Mouse (Mus musculus) embryonic facial prominence, embryonic 11.5 days (tissue): ENCODE results near the gene Opcml. TPM values are rescaled to one million over a fixed set of nuclear protein-coding genes. Genes with fewer than 3 reads are reported as not detected.
A peak's percentile ranks its signal among the peaks of the same experiment; 100 is the strongest.

Experiments used
- ATAC-seq: fragments of 200-750 bp; cut with Nextera tagmentation; replicated peaks from 2 replicates; pipeline ENCODE4 v1.8.0; 2017; ENCODE audit warnings: low read depth; ENCODE audit not compliant: insufficient number of reproducible peaks, low FRiP score, low TSS enrichment
- DNase-seq: peaks from one replicate; pipeline ENCODE4 v3.0.0-alpha.2; 2015; ENCODE audit warnings: low spot score
- H3K27ac ChIP-seq: fragments of 300-500 bp; sonication (generic); replicated peaks from 2 replicates; pipeline ENCODE4 v1.5.1; 2014; ENCODE audit warnings: mild to moderate bottlenecking, low read depth, low read length, control low read depth
- H3K27me3 ChIP-seq: fragments of 300-500 bp; sonication (generic); 2 replicates; pipeline ENCODE4 v1.6.1; 2014; ENCODE audit warnings: mild to moderate bottlenecking, low read length, moderate library complexity, mixed read lengths; ENCODE audit not compliant: control insufficient read depth, insufficient read depth
- H3K36me3 ChIP-seq: fragments of 300-500 bp; sonication (generic); replicated peaks from 2 replicates; pipeline ENCODE4 v1.6.1; 2014; ENCODE audit warnings: low read depth, mild to moderate bottlenecking, low read length, moderate library complexity, mixed read lengths; ENCODE audit not compliant: control insufficient read depth, insufficient read depth
- H3K4me1 ChIP-seq: fragments of 300-500 bp; sonication (generic); 2 replicates; pipeline ENCODE4 v1.6.1; 2014; ENCODE audit warnings: low read length, mixed read lengths; ENCODE audit not compliant: control insufficient read depth, insufficient read depth
- H3K4me2 ChIP-seq: fragments of 300-500 bp; sonication (generic); 2 replicates; pipeline ENCODE4 v1.6.1; 2014; ENCODE audit warnings: low read depth, mild to moderate bottlenecking, control low read depth, low read length, moderate library complexity
- H3K4me3 ChIP-seq: fragments of 300-500 bp; sonication (generic); 2 replicates; pipeline ENCODE4 v1.5.1; 2014; ENCODE audit warnings: low read depth, low read length, control low read depth
- H3K9ac ChIP-seq: fragments of 300-500 bp; sonication (generic); replicated peaks from 2 replicates; pipeline ENCODE4 v1.6.1; 2014; ENCODE audit warnings: mild to moderate bottlenecking, control low read depth, low read length
- H3K9me3 ChIP-seq: fragments of 300-500 bp; sonication (generic); replicated peaks from 2 replicates; pipeline ENCODE4 v1.6.1; 2016; ENCODE audit warnings: mild to moderate bottlenecking, low read length, inconsistent platforms, mixed read lengths; ENCODE audit not compliant: control insufficient read depth
- WGBS: fragments of 180-500 bp; shearing (Covaris S2); extraction: QIAGEN DNeasy Blood & Tissue Kit; methylation state at CpG from one replicate; pipeline ENCODE4 v1.1.7; 2014; 5-methylcytosine and 5-hydroxymethylcytosine counted together
- polyA plus RNA-seq: library from polyadenylated mRNA; unstranded; fragments of >200 nt; fragmentation: Nextera tagmentation; extraction: Ambion mirVana; gene quantifications from 2 replicates; pipeline ENCODE4 v1.2.1, GENCODE M21; 2014

The Opcml gene
- polyA plus RNA-seq, 1 experiment from 2014 or later = 2.3 TPM

DNA sequence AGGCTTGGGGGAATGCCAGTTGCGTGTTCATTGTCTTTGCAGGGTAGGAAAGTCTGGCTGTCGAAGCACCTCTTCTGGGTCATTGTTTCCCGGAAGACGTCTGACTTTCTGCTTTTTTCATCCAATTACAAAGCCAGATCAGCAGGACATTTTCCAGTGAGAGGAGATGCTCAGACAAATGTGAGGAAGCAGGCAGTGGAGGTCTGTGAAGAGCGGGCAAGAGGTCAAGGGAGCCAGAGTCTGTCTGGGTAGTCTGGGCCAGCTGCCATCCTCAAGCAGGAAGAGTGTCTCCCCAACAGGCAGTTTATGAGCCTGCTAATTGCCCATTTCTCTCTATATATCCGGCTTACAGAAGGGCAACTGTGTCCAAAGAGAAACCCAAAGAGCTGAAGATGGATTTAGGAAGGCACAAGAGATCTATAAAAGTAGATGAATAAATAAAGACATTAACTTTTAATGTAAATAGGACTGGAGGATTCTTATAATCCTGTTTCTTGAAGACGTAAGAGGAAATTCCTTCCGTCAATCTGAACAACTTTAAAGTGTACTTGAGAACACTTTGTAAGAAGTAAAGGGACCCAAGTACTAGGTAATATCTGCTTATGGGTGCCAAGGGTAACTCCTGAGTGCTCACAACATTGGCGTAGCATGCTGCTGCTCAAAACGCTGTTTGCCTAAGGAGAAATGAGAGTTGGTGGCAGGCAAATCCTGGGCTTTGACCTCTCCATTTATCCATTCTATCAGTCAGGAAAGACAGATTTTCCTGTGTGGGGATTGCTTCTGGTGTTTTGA lies 941.4 kb downstream of the Opcml start:
- DNase-seq = no peak
- no peak for ATAC-seq
- Histone ChIP-seq H3K4me1 (no peaks in the 10 kb centered on the region), H3K36me3 (no peaks in the 10 kb centered on the region), H3K27me3 (no peaks in the 10 kb centered on the region), H3K9me3 (no peaks in the 10 kb centered on the region), H3K4me3 (no peak overlapping the region), H3K4me2 (no peak overlapping the region), H3K27ac (no peak overlapping the region), H3K9ac (no peak overlapping the region)
- WGBS = 78% methylated on average over 10 of the region's 10 CpGs

DNA sequence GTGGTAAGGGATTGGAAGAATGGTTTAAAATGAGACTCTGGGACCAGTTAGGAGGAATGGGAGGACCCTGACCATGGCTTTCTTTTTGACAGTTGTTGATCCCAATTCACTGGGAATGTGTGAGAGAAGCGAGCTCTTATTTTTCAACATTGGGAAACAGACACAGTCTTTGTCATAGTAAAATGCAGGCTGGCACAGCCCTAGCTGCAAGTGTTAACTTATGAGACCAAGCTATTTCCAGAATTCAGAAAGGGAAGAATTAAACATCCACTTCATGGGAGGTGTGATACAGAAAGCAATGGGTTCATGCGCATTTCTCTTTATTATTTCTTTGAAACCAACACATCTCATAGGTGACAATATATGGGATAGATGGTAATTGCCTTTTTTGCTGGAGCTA lies 947.4 kb downstream of the Opcml start:
- no peaks in the 10 kb centered on the region for H3K9me3 ChIP-seq
- no peak overlapping the region for H3K9ac ChIP-seq
- H3K4me2 ChIP-seq = no peak overlapping the region
- no peaks in the 10 kb centered on the region for H3K27me3 ChIP-seq
- no peaks in the 10 kb centered on the region for H3K4me1 ChIP-seq
- no peak overlapping the region for H3K4me3 ChIP-seq
- WGBS = 88% methylated on average over 2 of the region's 2 CpGs
- ATAC-seq (no peak), DNase-seq (no peak)
- H3K36me3 ChIP-seq = no peaks in the 10 kb centered on the region
- H3K27ac ChIP-seq = no peak overlapping the region

DNA sequence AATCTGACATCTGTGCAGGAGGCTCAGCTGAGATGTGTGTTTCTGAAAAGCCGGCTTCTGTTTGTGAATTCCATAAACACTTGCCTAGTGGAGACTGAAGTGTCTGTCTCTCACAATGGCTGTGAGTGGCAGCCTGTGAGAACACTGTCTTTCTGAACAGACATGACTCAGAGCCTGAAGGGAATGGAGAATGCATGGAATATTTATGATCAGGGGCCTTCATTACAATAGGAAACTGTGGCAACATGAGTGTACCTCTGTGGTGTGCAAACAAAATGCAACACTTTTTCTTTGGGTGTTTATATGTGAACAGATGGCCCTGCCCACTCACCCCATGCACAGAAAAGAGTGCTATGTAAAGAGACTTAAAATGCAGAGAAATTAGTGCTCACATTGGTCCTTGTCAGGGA lies 947.9 kb downstream of the Opcml start:
- Histone ChIP-seq H3K4me1 (no peaks in the 10 kb centered on the region), H3K4me2 (no peak overlapping the region), H3K4me3 (no peak overlapping the region), H3K27me3 (no peaks in the 10 kb centered on the region), H3K9me3 (no peaks in the 10 kb centered on the region), H3K27ac (no peak overlapping the region), H3K9ac (no peak overlapping the region), H3K36me3 (no peaks in the 10 kb centered on the region)
- ATAC-seq (no peak), DNase-seq (no peak)
- WGBS = 75% methylated on average over 1 of the region's 1 CpGs

DNA sequence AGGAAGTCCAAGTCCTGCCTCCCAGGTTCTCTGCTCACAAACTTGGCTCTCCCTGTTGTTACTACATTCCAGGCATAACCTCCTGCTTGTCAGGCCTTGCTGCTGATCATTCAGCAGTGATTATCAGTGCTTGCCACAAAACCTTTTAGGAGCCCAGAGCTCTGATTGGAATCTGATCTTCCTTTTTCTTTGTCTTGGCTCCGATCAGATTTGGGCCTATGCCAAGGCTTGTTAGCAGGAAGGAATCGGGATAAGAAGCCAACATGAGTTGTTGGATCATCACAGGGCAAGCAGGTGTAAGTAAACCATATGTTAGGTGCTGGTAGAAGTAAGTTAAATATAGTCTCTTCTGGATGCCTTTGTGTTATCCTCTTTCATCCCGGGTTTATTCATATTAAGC lies 954.2 kb downstream of the Opcml start:
- H3K9ac ChIP-seq = no peak overlapping the region
- no peaks in the 10 kb centered on the region for H3K36me3 ChIP-seq
- H3K4me3 ChIP-seq = no peak overlapping the region
- no peaks in the 10 kb centered on the region for H3K4me1 ChIP-seq
- H3K27ac ChIP-seq = no peak overlapping the region
- ATAC-seq = no peak
- 76% methylated on average over 3 of the region's 3 CpGs for WGBS
- no peak for DNase-seq
- H3K27me3 ChIP-seq = no peaks in the 10 kb centered on the region
- H3K4me2 ChIP-seq = no peak overlapping the region
- no peaks in the 10 kb centered on the region for H3K9me3 ChIP-seq

DNA sequence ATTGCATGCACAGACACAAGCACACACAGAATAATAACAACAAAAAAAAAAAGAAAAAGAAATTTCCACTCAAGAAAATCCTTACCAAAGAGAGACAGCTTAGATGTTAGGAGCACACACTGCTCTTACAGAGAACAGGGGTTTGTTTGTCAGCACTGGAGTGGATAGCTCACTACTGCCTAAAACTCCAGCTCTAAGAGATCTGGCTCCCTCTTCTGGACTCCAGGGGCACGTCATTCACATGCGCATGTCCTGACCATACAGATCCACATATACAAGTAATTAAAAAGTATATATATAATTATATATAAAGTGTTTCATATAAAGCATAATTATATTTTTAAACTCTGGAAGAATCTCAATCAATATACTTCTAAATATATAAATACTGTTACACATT lies 958.3 kb downstream of the Opcml start:
- Histone ChIP-seq H3K4me3 (no peak overlapping the region), H3K9ac (no peak overlapping the region), H3K9me3 (no peaks in the 10 kb centered on the region), H3K4me2 (no peak overlapping the region), H3K27me3 (no peaks in the 10 kb centered on the region), H3K36me3 (no peaks in the 10 kb centered on the region), H3K27ac (no peak overlapping the region), H3K4me1 (no peaks in the 10 kb centered on the region)
- WGBS = 78% methylated on average over 2 of the region's 2 CpGs
- peak; percentile 42 for DNase-seq
- ATAC-seq = no peak

DNA sequence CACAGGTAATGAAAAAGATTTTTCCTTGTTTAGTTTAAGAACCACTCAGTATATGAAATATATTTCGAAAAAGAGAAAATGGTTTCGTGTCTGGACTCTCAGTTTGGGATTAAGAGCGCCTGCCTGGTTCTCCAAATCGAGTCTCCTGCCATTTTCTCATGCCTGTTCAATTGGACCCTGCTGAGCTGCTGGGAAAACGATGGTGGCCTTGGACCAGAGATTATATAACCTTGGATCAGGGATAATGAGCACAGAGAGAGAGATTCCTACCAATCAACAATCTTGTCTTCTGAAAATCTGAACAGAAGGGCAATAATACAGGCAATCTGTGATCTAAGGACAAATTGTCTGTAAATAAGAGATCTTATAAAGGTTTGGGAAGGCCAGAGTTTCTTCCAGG lies 962.3 kb downstream of the Opcml start:
- Histone ChIP-seq H3K4me3 (no peak overlapping the region), H3K9me3 (no peaks in the 10 kb centered on the region), H3K27ac (no peak overlapping the region), H3K9ac (no peak overlapping the region), H3K27me3 (no peaks in the 10 kb centered on the region), H3K36me3 (no peaks in the 10 kb centered on the region), H3K4me2 (no peak overlapping the region), H3K4me1 (no peaks in the 10 kb centered on the region)
- ATAC-seq (no peak), DNase-seq (no peak)
- WGBS = 67% methylated on average over 5 of the region's 5 CpGs

DNA sequence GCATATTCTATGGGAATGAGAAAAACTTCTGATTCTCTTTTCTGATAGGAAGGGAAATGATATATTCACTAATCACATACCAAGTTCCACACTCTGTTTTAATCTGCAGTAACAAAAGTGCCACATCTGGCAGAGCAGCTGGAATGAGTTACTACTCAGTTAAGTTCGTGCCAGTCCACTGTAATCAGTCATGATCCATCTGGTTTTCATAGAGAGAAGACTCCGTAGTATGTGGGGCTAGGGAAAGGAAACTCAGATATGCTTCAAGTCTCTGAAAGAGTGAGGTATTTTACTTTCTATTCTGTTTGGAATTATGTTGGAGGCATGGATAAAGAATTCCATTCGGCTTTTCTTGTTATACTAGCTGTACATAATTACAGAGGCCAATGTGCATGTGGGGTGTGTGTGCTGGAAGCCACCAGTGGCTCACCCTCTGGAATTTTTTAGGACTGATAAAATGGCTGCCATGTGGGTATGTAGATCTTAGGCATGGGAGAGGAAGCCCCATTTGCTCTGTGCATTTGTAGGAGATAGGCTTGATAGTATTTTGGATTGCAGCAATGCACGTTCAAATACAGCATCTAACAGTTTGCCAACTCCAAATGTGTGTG lies 966.4 kb downstream of the Opcml start:
- no peak overlapping the region for H3K4me3 ChIP-seq
- H3K9me3 ChIP-seq = no peaks in the 10 kb centered on the region
- WGBS = 47% methylated on average over 4 of the region's 4 CpGs
- no peaks in the 10 kb centered on the region for H3K36me3 ChIP-seq
- H3K9ac ChIP-seq = no peak overlapping the region
- peak; percentile 85 for ATAC-seq
- no peaks in the 10 kb centered on the region for H3K4me1 ChIP-seq
- no peak overlapping the region for H3K27ac ChIP-seq
- peak; percentile 93 for DNase-seq
- no peak overlapping the region for H3K4me2 ChIP-seq
- no peaks in the 10 kb centered on the region for H3K27me3 ChIP-seq

DNA sequence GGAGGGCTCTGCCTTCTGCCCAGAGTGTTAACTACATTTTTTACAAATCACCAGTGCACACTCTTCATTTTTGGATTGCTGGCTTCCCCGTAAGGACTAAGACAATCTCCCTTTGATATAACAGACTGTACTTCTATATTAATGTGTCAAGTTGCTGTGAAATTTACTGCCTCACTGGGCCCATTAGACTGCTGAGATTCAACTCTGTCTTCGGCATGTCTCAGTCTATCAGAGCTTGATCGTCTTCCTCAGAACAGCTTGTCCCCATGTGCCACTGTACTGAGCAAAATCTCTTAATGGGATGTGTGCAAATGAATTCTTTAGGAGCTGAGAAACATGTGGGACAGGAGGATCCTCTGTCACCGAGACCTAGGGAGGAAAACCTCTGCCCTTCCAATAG lies 970.9 kb downstream of the Opcml start:
- Histone ChIP-seq H3K9me3 (no peaks in the 10 kb centered on the region), H3K9ac (no peak overlapping the region), H3K4me3 (no peak overlapping the region), H3K27ac (no peak overlapping the region), H3K27me3 (no peaks in the 10 kb centered on the region), H3K4me1 (no peaks in the 10 kb centered on the region), H3K4me2 (no peak overlapping the region), H3K36me3 (no peaks in the 10 kb centered on the region)
- no peak for DNase-seq
- WGBS = 84% methylated on average over 4 of the region's 4 CpGs
- no peak for ATAC-seq
